Mouse (Mus musculus): ENCODE measurements around the gene Zbtb18.
"Not testable (repeated sequence)": the region's sequence is repeated elsewhere in the genome, so short reads cannot be mapped to it uniquely, and the experiment has no call there.

Zbtb18 gene

DNA sequence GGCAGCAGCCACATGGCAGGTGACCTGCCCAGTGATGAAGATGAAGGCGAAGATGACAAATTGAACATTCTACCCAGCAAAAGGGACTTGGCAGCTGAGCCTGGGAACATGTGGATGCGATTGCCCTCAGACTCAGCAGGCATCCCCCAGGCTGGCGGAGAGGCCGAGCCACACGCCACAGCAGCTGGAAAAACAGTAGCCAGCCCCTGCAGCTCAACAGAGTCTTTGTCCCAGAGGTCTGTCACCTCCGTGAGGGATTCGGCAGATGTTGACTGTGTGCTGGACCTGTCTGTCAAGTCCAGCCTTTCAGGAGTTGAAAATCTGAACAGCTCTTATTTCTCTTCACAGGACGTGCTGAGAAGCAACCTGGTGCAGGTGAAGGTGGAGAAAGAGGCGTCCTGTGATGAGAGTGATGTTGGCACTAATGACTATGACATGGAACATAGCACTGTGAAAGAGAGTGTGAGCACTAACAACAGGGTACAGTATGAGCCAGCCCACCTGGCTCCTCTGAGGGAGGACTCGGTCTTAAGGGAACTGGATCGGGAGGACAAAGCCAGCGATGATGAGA is 5.5 kb downstream of the Zbtb18 start:
- DNase-seq: no peak

GRCm38 (mm10) chr1:177448121-177448561 is 6.0 kb downstream of the Zbtb18 start:
- no peak for DNase-seq

GRCm38 (mm10) chr1:177448921-177449320 is 6.8 kb downstream of the Zbtb18 start:
- no peak for DNase-seq

GRCm38 (mm10) chr1:177449857-177450256 is 7.7 kb downstream of the Zbtb18 start:
- not testable (repeated sequence) for DNase-seq

DNA sequence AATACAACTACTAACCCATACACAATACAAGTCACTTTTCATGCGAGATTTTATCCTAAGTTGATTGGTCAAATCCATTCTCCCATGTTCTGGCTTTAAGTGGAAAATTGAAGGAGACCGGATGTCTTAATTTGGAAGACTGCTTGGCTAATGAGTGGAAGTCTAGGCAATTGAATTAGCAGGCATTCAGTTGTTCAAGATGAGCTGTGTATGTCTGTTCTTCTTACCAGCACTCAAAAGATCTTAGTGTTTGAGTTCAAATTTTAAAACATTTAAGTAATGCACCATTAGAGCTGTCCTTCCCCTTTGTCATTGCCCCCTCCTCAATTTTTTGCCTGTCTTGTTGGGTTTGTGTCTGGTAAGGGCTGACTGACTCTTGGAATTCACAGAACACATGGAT is 8.9 kb downstream of the Zbtb18 start:
- DNase-seq: no peak

DNA sequence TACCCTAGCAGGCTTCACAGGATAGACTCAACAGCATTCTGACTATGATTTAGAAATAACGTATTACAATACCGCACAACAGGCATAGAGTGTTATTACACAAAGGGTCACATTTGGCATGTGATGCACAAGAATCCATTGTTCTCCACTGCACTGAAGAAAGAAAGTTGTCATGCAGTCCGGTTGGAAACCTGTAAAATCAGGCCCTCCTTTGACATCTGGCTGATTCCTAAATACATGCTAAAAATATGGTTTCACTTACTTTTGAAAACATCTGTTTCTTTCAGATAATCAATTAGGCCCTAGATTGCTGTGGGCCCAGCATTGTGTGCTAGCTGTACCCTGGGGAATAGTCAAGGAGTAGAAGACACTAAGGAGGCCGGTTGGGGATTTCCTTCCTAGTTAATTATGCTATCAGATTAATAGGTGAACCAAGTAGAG is 9.9 kb downstream of the Zbtb18 start:
- DNase-seq: no peak

- DNase-seq: no peak
These were observed 10.8 kb downstream of the Zbtb18 start for GRCm38 (mm10) chr1:177452987-177453386.

DNA sequence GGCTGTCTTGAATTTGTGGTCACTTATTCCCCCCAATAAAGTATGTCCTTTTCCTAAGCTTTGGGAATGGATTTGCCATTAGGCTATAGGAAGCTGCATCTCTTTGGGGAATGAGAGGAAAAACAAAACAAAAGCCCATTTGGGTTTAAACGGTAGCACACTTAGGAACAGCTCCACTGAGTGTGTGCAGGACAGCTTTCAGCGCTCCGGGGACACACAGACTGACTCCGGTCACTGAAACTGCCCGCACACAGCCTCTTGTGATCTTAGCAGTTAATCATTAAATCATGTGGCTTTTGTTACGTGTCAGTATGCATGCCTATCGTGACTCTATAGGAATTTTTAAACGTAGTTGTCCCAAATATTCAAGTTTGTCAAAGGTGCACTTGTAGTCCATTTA is 11.7 kb downstream of the Zbtb18 start:
- DNase-seq: peak; percentile 49

- no peak for DNase-seq
These were observed 12.3 kb downstream of the Zbtb18 start for GRCm38 (mm10) chr1:177454492-177454891.

DNA sequence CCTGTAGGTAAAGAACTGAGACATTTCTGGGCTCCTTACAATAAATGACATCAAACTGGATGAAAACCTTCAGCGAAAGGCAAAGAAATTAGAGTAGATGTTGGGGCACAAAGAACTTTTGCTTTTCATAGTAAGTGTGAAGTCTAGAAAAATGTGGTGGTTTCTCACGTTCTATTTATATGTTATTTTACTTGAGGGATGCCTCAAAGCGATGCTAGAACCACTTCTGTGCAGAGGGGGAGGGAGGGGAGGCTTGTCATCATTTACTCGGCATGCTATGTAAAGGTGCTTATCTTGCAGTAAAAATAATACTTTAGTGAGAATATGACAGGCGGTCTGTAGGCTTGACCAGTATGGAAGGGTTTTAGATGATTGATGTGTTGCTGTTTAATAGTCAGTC is 13.3 kb downstream of the Zbtb18 start:
- DNase-seq: no peak

DNA sequence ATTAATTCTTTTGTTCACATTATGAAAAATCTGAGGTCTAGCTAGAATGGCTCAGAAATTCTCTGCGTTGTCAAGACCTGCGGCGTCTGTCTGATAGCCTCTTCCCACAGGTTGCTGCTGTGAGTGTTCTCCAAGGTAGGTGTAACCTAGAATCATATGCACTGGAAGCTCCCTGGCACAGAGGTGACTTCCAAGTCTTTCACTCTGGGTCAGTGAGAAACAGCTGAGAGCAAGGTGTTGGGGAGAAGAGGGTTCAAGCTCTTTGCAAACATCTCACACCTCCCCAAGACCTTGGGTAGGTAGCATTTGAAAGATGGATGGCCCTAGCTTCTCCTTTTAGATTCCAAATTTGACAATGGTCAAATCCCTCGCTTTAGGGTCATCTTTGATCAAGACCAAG is 14.1 kb downstream of the Zbtb18 start:
- DNase-seq: no peak

GRCm38 (mm10) chr1:177456772-177457171 is 14.6 kb downstream of the Zbtb18 start:
- no peak for DNase-seq

- no peak for DNase-seq
These were observed 15.8 kb downstream of the Zbtb18 start for GRCm38 (mm10) chr1:177457981-177458380.

DNA sequence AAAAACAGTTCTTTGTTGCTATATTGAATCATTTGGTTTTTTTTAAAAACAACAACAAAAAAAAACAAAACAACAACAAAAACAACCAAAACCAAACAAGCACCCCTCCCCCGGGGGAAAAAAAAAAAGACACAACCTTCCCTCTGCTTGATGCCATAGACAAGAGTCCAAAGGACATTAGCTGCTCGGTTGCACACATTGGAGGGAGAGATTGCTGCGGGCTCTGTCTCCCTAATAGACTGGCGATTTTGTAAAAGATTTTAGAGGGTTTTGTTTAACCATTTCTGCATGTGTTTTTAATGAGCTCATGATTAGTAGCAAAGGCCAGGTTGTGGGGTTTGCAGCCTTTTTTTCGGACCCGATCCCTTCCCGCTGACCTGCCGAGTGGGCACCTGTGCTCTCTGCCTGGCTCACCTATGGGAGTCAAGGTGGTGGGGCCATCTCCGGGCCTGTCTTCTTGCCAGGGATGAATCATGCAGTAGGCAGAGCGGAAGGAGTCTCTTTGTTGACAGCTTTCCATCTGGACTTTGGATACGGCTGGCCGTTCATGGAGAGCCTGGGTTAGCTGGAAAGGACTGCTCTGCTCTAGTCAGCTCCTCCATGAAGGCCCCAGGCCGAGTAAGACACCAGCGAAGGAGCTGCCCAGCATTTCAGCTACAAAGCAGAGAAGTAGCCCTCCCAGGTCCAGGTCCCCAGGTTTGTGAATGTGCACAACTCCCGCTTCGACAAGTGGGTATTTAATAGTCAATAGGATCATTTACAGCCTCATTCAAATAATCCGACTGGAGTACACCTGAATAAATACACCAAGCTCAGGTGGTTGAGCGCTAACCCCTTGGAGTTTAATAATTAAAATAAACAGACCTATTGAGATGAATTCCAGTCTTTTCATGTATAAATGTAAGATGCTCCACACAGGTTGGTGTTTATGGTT is 16.6 kb downstream of the Zbtb18 start:
- peak; percentile 78 for DNase-seq

DNA sequence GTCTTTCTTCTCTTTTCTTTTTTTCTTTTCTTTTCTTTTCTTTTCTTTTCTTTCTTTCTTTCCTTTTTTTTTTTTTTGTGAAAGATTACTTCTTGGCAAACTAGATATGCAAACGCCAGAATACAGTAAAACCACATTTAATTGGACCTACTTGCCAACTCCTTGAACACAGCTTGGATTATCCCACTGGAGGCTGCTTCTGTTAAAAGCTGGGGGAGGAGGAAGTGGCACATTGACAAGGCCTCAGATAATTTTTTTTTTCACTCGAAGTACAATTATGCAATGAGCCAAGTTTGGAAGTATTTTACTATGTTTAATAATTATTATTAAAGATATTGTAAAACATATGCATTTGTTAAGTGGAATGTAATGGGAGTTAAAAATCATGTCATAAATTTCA is 17.4 kb downstream of the Zbtb18 start:
- DNase-seq: no peak

- no peak for DNase-seq
These were observed 25.0 kb downstream of the Zbtb18 start for GRCm38 (mm10) chr1:177467150-177467549.

- no peak for DNase-seq
These were observed 26.3 kb downstream of the Zbtb18 start for GRCm38 (mm10) chr1:177468436-177468835.

GRCm38 (mm10) chr1:177470091-177470490 is 27.9 kb downstream of the Zbtb18 start:
- peak; percentile 32 for DNase-seq

DNA sequence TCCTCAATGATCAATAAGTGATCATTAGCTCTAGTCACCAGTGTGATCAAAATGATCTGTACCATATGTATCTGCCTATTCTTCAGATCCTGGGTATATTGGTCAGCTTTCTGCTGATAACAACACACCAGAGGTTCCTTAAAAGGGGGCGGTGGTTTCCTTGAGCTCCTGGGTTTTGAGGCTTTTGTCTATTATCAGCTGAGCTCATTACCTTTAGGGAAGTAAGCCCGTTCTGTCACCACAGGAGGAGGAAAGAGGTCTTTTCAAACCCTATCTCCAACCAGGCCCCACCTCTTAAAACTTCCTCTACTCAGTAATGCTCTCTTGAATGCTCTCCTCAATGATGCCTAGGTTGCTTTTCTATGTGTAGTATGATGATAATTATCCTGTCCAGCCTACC is 28.8 kb downstream of the Zbtb18 start:
- no peak for DNase-seq

- no peak for DNase-seq
These were observed 33.5 kb downstream of the Zbtb18 start for GRCm38 (mm10) chr1:177475542-177476197.

GRCm38 (mm10) chr1:177478578-177478977 is 36.4 kb downstream of the Zbtb18 start:
- no peak for DNase-seq

GRCm38 (mm10) chr1:177479356-177480004 is 37.3 kb downstream of the Zbtb18 start:
- no peak for DNase-seq

GRCm38 (mm10) chr1:177483612-177484011 is 41.5 kb downstream of the Zbtb18 start:
- no peak for DNase-seq

Data from kidney, postnatal 14 days (tissue).